Mouse (Mus musculus): Measurements from ENCODE around the gene 4930432K21Rik. TPM values are rescaled to one million over a fixed set of nuclear protein-coding genes. Genes with fewer than 3 reads are reported as not detected.
A peak's percentile ranks its signal among the peaks of the same experiment; 100 is the strongest.

4930432K21Rik gene
- total RNA-seq, 2 experiments from 2014 or later, result 2.0 to 3.1 TPM

DNA sequence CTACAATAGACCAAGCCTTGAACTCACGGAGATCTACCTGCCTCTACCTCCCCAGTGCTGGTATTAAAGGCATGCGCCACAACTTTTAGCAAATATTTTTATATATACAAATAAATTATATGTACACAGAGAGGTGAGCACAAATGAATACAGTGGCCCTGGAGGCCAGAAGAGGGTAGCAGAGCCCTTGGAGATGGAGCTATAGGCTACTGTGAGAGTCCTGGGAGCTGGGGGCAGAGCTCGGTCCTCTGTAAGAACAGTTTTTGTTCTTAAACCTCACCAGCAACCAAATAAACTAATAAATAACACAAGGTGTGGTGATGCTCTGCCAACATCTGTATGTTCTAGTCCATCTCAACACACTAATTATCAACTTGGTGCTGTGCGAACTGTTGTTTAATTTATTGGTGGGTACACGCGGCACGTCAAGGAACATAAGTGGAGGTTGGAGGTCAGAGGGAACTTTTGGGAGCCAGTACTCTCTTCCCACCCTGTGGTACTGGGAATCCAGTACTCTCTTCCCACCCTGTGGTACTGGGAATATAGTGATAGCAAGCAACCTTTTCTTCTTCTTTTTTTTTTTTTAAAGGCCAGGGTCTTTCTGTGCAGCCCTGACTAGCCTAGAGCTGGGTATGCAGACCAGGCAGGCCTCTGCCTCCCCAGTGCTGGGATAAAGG, 42.5 kb downstream of the 4930432K21Rik start:
- no peak for DNase-seq (ENCODE audit: low spot score in 2 of 2)

DNA sequence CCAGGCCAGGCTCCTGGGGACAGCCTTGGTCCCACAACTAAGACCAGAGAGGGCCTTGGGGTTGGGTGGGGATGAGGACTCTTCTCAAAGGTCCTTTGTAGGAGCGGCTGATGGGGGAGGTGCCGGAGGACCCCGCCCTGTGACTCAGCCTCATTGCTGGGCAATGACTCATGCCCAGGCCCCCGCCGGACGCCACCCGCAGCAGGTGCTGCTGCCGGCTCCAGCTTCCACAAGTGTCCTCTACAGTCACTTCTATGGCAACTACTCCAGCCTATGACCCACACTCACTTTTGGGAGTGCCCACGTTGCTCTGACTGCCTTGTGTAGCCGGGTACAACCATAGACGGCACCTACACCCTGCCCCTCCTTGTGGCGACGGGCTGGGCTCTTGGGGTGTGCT, 44.2 kb downstream of the 4930432K21Rik start:
- DNase-seq (ENCODE audit: low spot score in 2 of 2), result no peak

DNA sequence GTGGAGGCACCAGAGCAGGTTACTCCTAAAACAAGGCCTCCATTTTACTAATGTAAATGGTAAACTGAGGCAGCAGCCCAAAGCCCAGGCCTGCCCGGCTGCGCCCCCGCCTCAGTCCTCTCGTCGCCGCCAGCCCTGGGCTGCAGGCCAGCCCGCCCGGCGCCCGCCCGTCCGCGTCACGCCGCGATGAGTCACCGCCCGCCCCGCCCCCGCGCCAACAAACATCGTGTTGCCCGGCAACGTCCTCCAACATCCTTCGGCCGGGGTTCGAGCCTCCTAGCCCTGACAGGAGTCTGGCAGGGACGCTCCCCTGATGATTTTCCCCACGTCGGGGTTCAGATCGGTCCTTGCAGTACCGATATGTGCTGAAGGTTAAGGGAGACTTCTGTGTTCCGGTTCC, 44.7 kb downstream of the 4930432K21Rik start:
- DNase-seq (ENCODE audit: low spot score in 2 of 2), result peak; percentile 69 to 73

DNA sequence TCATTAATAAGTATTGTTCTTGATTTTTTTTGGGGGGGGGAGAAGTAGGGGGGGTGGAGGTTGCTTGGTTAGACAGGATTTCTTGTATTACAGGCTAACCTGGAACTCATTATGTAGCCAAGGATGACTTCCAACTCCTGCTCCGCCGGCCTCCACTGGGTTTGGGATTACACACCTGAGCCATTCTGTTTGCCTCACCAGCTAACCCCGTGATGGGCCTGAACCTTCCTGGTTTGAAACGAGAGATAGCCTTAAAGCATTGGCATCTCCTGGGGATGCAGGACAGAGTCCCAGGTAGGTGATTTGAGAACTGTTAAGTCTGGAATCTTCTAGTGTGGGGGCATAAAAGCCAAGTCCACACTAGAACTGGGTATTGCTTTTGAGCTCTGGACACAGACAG, 45.3 kb downstream of the 4930432K21Rik start:
- no peak for DNase-seq (ENCODE audit: low spot score in 2 of 2)

DNA sequence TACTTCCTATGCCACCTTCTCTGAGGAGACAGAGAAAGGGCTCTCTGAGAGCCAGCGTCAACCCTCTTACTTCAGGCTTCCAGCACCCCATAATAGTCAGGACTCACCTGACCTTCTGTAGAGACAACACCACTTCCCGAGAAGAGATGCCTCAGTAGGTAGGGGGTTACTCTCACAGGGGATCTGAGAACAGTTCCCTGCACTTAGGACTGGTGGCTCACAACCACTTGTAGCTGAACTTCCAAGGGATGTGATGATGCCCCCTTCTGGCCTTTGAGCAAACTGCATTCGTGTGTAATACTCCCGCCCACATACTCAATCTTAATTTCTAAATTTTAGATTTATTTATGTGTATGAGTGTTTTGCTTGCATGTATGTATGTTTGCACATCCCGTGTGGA, 45.7 kb downstream of the 4930432K21Rik start:
- DNase-seq (ENCODE audit: low spot score in 2 of 2), result no peak

DNA sequence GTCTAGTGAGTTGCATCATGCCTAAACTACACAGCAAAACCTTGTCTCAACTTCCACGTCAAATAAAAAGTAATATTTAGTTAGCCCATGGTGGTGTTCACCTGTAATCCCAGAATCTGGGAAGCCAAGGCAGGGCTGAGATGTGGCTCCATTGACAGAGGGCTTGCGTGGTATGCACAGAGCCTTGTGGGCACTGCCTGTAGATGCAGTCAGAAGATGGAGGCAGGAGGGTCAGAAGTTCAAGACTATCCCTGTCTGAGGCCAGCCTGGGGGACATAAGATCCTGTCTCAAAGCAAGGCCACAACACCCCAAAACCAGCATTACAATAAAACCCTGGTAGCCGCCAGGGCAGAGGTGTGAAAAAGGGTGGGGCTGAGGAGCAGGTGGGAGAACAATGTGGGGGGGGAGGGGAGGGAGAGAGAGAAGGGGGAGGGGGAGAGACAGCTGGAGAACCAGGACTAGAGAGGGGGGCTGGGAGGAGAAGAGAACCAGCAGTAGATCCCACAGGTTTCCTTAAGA, 46.5 kb downstream of the 4930432K21Rik start:
- no peak for DNase-seq (ENCODE audit: low spot score in 2 of 2)

DNA sequence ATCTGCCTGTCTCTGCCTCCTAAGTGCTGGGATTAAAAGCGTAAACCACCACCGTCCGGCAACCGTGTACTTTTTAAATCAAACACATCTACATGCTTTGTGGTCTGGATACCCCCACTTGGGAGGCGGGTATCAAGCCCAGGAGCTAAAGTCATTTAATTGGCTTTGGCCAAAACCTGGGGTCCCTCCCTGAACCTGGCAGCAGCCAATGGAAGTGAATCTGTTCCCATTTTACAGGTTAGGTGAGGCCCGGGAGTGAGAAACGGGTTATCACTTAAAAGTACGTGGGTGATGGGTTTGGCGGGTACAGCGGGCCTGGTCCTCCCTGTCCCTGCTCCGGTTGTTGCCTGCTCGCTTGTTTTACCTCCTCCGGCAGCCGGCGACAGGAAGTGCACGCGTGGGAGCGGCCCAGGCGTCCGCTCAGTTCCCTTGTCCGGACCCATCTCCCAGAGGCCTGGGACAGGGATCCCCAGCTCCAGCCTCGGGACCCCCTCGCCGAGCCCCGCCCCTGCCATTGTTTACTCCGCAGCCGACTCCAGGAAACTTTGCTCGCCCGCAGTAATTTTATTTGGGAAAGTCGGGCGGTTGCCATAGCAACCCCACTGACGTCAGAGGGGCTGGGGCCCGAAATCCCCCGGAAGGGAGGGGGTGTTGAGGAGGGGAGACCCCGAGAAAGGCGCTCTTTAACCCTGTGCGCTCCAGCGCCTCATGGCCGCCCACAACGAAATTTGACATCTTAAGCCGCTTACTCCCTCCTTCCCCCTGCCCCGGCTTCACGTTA, 49.5 kb downstream of the 4930432K21Rik start:
- peak; percentile 64 to 69 for DNase-seq (ENCODE audit: low spot score in 2 of 2)

DNA sequence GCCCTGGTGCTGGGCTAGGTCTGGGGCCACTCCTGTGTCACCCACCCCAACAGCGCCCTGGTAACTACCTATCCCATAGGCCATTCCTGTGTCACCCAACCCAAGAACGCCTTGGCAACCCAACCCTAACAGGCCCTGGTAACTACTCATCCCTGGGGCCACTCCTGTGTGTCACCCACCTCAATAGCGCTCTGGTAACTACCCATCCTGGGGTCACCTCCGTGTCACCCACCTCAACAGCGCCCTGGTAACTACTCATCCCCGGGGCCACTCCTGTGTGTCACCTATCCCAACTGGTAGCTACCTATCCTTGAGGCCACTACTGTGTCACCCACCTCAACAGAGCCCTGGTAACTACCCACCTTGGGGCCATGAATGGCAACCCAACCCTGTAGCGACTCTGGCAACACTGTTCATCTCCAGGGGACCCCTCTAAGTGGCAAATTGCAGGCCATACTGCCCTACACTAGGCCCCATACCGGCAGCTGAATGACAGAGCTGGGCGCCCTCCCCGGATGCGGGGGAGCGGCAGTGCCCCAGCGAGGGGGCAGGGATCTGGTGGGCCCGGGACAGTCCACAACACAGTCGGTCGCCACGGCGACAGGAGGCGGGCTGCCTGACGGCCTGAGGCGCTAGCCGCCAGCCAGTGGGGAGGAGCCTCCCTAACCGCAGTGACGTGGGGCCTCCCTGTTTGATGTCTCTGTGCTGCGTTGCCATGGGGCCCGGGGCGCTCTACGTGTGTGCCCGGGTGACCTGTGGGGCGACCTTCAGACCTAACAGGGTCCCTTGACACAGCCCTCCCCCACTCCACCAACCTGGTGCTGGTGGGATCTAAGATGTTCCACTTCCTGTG, 50.3 kb downstream of the 4930432K21Rik start:
- DNase-seq (ENCODE audit: low spot score in 2 of 2), result peak; percentile 72 to 86

DNA sequence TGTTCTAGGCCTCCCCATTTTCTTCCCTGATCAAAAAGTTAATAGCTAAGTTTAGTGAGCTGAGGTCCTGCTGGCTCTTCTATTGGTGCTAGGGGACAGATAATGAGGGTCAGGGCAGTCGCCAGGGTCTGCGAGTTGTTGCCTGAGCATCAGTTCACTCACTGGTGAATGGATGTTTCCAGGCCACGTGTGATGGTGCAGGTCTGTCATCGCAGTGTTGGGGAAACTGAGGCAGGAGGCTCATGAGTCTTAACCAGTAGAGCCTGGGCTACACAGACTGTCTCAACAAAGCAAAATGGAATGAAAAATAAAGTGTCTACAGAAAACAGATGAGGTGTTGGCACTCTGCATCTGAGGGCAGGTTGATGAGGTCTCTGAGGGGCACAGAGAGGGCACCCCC, 51.0 kb downstream of the 4930432K21Rik start:
- DNase-seq (ENCODE audit: low spot score in 2 of 2), result no peak

DNA sequence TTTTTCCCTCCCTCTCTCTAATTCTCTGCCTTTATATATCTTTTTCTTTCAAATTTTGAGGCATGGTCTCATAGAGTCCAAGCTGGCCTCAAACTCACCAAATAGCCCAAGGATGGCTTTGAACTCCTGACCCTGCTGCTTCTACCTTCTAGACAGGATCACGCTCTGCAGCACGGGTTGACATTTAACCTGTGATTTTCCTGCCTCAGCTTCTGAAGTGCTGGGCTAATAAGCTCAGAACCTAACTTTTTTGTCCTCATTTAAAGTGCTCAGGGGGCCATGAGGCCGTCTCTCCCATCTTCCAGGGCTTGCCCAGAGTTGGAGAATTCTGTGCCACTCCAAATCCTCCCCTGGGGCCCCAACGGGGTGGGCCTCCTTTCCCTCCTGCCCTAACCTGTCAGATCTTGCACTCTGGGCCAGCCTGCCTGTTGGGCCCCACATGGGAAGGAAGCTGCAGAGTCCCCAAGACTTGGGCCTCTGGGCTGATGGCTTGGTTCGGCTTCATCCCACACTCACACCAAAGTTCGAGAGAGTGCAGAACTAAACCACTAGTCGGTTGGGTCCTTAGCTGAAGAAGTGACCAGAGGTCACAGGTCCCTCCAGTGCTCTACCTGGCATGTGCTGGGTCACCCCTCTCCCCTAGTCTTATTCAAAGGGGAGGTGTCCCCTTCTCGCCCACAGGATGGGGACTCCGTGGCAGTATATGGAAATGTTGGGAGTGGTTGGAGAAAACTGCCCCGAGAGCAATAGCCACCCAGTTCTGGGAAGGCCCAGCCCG, 51.7 kb downstream of the 4930432K21Rik start:
- DNase-seq (ENCODE audit: low spot score in 2 of 2), result no peak

DNA sequence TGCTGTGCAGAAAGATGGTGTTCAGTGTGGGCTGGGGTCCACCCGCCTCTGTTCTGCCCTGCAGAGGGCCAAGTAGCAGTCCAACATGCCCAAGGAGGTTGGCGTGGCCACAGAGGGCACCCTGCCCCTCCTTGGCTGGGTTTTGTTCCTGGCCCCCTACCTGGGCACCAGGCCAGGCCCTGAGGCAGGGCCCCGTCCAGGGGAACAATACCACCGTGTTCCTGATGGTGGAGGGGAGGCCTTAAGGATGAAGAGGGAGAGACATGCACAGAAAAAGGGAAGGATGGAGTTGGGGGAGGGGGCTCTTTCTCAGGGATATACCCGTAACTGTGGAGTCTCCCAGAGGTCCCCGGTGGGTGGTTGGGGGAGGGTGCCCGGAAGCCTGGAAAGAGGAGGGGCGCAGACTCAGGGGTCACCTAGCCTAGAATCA, 52.3 kb downstream of the 4930432K21Rik start:
- no peak for DNase-seq (ENCODE audit: low spot score in 2 of 2)

DNA sequence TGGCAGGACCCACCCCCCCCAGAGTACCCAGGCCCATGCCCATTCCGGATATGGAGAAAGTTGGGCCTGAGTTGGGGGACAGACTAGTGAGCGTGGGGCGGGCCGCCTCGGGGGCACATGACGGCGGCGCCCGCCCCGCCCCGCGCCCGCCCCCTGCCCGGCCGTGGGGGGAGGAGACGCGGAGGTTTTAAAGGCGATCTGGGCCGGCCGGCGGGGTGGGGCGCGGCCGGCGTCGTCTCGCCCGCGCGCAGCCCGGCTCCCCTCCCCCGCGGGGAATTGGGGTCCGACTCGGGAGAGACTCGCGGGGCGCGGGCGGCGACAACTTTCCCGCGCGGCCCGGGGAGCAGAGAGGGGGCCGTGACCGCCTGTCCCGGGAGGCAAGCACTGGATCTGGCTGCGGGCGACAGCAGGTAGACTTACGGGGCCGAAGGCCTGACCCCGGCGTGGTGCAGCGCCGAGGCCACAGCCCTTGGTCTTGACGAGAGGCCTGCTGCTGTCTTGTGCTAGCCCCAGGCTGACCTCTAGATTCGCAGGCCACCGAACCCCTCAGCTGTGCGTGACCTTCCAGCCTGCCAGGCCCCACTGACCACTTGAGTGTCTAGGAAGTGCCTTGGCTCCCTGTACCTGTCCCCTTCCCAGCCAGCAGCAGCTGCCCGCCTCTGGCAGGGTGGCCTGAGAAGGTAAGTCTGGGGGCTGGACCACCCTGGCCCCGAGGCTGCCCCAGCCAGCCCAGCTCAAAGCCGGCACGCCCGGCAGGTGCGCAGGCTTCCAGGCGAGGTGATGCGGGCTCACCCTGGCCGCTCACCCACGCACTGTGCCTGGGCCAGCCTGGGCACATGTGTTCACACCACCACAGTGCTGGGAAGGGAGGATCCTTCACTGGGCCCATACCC, 53.1 kb downstream of the 4930432K21Rik start:
- DNase-seq (ENCODE audit: low spot score in 2 of 2), result peak in 1 of 2 experiments; percentile 61

DNA sequence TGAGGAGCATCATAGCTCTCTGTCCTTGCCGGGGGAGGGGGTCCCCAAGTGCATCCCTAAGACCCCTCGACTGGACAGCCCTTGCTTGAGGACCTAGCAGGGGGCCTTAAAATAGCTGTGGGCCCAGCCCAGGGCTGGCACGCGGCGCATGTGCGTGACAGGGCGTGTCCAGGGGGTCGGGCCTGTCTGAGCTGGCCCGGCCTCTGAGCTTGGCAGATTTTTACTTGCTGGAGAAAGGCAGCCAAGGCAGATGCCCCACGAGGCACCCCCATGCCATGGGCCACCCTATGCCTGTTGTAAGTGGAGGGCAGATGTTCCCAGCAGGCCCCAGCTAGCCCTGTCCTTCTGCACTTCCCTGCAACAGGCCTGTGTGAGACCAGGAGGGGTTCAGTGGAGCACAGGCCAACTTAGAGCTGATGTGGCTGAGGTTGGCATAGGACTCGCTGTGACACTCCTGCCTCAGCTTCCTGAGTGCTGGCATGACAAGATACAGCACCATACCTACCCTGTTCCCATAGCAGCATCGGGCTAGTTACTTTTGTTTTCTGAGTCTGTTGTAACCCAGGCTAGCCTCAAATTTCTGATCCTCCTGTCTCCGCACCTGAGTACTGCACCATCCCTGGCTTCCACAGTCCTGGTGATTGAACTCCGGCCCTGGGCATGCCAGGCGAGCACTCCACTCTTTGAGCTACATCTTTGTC, 53.9 kb downstream of the 4930432K21Rik start:
- DNase-seq (ENCODE audit: low spot score in 2 of 2), result peak in 1 of 2 experiments; percentile 63

DNA sequence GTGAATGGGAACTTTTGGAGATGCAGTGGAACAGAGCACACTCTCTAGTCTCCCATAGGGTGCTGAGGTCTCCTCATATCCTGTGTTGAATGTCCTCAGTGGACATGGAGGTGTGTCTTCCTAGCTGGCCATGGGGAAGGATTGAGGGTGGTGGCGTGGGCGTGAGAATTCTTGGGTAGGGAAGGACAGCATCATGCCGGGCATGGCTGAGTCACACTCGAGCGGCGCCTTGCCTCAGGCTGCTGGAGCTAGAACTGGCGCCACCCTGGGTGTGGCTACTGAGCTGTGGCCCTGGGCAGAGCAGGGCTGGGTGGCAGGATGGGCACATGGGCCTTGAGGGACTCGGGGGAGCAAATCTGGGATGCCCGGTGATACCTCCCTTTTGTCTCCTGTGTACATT, 54.6 kb downstream of the 4930432K21Rik start:
- peak; percentile 70 to 73 for DNase-seq (ENCODE audit: low spot score in 2 of 2)

DNA sequence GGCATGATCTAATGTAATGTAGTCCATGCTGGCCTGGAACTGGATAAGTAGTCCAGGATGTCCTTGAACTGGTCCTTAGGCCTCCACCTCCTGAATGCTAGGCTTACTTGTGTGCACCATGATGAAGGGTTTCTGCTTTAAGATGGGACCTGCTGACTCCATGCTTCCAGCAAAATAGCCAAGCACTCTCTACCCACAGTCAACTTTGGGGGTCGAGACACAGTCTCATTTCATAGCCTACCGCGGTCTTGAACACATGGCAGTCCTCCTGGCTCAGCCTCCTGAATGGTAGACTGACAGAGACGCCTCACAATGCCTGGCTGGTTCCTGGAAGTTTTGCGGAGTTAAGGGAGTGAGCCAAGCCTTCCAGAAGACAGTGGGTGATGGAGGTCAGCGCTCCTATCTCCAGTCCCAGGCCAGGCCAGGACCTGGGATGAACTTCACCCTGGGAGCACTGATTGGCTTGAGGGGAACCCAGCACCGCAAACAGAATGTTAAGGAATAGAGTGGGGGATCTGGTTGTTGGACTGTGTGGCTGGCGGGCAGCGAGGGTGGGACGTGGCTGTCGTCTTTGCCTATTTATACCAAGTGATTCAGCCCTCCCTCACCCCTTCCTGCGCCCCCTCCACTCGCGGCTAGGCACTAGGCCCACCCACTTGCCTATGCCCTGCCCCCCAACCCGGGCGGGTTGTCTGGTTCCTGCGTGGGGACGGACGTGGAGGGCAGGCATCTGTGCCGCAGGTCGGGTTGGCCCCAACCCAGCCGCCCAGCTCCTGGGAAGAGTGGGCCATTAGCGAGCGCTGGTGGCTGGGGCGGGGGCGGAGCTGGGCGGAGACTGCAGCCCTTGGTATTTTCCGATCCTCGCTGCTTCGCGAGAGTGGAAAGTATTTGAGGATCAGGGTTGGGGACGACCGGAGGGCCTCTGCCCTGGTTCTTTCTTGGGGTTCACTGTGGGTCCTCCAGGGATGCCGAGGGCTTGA, 55.4 kb downstream of the 4930432K21Rik start:
- DNase-seq (ENCODE audit: low spot score in 2 of 2), result peak; percentile 74 to 84

DNA sequence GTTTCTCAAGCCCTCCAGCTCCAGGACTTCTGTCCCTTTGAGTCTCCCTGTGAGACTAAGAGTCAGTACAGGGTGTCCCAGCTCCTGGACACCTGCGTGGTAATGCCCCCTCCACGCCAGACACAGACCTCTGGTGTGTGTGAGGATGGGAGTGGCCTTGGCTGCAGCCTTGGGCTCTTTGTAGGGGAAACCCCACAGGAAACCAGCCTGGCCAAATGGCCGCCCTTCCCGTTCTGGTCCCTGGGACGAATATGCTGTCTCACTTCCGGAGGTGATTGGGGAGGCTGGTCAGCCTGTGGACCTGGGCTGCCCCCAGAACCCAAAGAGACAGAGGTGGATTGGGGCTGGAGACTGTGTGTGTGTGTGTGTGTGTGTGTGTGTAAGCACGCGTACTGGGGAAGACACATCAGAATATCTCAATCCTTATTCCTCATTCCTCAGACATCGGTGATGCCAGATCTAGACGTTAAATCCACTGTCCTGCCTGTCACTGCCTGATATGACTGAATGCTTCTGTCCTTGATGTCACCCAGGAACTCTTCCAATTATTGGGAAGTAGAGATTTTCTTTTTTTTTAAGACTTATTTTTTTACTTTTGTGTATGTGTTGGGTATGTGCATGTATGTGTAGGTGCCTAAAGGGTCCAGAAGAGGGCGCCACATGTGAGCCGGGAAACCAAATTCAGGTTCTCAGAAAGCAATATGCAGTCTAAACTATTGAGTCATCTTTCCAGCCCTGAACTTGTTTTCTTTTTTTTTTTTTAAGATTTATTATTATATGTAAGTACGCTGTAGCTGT, 56.3 kb downstream of the 4930432K21Rik start:
- DNase-seq (ENCODE audit: low spot score in 2 of 2), result no peak

DNA sequence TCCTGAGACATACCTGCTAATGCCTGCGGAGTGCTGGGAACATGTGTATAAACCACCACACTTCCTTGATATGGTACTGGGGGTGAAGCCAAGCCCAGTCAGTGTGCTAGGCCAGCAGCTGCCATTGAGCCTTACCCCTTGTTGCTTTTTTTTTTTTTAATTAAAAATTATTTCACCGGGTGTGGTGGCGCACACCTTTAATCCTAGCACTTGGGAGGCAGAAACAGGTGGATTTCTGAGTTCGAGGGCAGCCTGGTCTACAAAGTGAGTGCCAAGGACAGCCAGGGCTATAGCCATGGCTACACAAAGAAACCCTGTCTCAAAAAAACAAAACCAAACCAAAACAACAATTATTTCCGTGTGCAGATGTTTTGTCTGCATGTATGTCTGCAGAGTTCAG, 57.2 kb downstream of the 4930432K21Rik start:
- DNase-seq (ENCODE audit: low spot score in 2 of 2), result no peak
